Mouse (Mus musculus) hindbrain, embryonic 13.5 days (tissue): ENCODE measurements around the gene Otogl. TPM values are rescaled to one million over a fixed set of nuclear protein-coding genes. Genes with fewer than 3 reads are reported as not detected.

ENCODE experiments used
- ATAC-seq: fragments of 200-750 bp; cut with Nextera tagmentation; 2 replicates; pipeline ENCODE4 v1.8.0; 2017; ENCODE audit warnings: moderate TSS enrichment; ENCODE audit not compliant: low FRiP score
- H3K27ac ChIP-seq: fragments of 300-500 bp; sonication (generic); 2 replicates; pipeline ENCODE4 v1.5.1; 2015; ENCODE audit warnings: inconsistent platforms, mild to moderate bottlenecking, moderate library complexity
- H3K27me3 ChIP-seq: fragments of 300-500 bp; sonication (generic); 2 replicates; pipeline ENCODE4 v1.6.1; 2015; ENCODE audit warnings: mild to moderate bottlenecking, inconsistent platforms
- H3K36me3 ChIP-seq: fragments of 300-500 bp; sonication (generic); 2 replicates; pipeline ENCODE4 v1.6.1; 2015; ENCODE audit warnings: mild to moderate bottlenecking, inconsistent platforms
- H3K4me1 ChIP-seq: fragments of 300-500 bp; sonication (generic); replicated peaks from 2 replicates; pipeline ENCODE4 v1.6.1; 2015; ENCODE audit warnings: inconsistent platforms
- H3K4me2 ChIP-seq: fragments of 300-500 bp; sonication (generic); 2 replicates; pipeline ENCODE4 v1.6.1; 2015; ENCODE audit warnings: inconsistent platforms, mild to moderate bottlenecking, moderate library complexity
- H3K4me3 ChIP-seq: fragments of 300-500 bp; sonication (generic); 2 replicates; pipeline ENCODE4 v1.5.1; 2015; ENCODE audit warnings: mild to moderate bottlenecking, inconsistent platforms
- H3K9ac ChIP-seq: fragments of 300-500 bp; sonication (generic); 2 replicates; pipeline ENCODE4 v1.6.1; 2015; ENCODE audit warnings: mild to moderate bottlenecking, inconsistent platforms
- H3K9me3 ChIP-seq: fragments of 300-500 bp; sonication (generic); 2 replicates; pipeline ENCODE4 v1.6.1; 2016; ENCODE audit warnings: inconsistent platforms
- WGBS: fragments of 180-500 bp; shearing (Covaris S2); methylation state at CpG from one replicate; pipeline ENCODE4 v1.1.7; 2015; 5-methylcytosine and 5-hydroxymethylcytosine counted together
- polyA plus RNA-seq: library from polyadenylated mRNA; unstranded; fragments of >200 nt; fragmentation: Nextera tagmentation; extraction: Ambion mirVana; gene quantifications from 2 replicates; pipeline ENCODE4 v1.2.1, GENCODE M21; 2015

Gene Otogl
- polyA plus RNA-seq, 1 experiment from 2014 or later: 0.03 TPM

DNA sequence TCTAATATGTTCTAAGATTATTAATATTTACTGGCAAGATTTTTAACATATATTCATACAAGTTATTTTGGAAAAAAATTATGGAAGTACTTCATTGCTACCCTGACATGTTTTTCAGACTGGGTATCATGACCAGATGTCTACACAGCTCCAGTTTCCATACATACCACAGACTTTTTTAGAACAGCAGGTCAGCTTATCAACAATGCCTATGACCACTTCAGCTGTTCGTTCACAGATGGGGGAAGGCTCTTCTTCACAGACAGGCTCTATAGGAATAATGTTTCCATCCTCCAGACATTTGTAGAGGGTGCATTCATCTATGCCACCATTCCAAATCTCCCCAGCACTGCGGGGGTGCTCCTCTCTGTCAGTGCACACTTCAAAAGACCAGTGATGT lies 132.4 kb downstream of the Otogl start:
- H3K4me2 ChIP-seq: no peak overlapping the region
- H3K4me3 ChIP-seq: no peak overlapping the region
- ATAC-seq: no peak
- 79% methylated on average over 2 of the region's 2 CpGs for WGBS
- no peak overlapping the region for H3K9ac ChIP-seq
- no peaks in the 10 kb centered on the region for H3K27me3 ChIP-seq
- no peaks in the 10 kb centered on the region for H3K36me3 ChIP-seq
- H3K4me1 ChIP-seq: no peaks in the 10 kb centered on the region
- no peak overlapping the region for H3K27ac ChIP-seq
- no peaks in the 10 kb centered on the region for H3K9me3 ChIP-seq

GRCm38 (mm10) chr10:107759624-107760023 lies 152.3 kb downstream of the Otogl start:
- 50% methylated on average over 1 of the region's 1 CpGs for WGBS
- no peaks in the 10 kb centered on the region for H3K27me3 ChIP-seq
- no peak for ATAC-seq

GRCm38 (mm10) chr10:107753471-107753870 lies 158.5 kb downstream of the Otogl start:
- Histone ChIP-seq H3K4me2 (no peak overlapping the region), H3K9ac (no peak overlapping the region), H3K4me1 (peaks cover 9% of the 10 kb centered on the region), H3K36me3 (no peaks in the 10 kb centered on the region), H3K27ac (no peak overlapping the region), H3K27me3 (no peaks in the 10 kb centered on the region), H3K4me3 (no peak overlapping the region), H3K9me3 (no peaks in the 10 kb centered on the region)
- ATAC-seq: no peak
- 92% methylated on average over 3 of the region's 3 CpGs for WGBS

More at GRCm38 (mm10) chr10:107759624-107760023, 152.3 kb downstream of the Otogl start:
- no peaks in the 10 kb centered on the region for H3K9me3 ChIP-seq
- H3K9ac ChIP-seq: no peak overlapping the region
- H3K4me3 ChIP-seq: no peak overlapping the region
- no peaks in the 10 kb centered on the region for H3K36me3 ChIP-seq
- no peak overlapping the region for H3K4me2 ChIP-seq
- no peak overlapping the region for H3K27ac ChIP-seq
- H3K4me1 ChIP-seq: no peaks in the 10 kb centered on the region

- H3K27me3 ChIP-seq: no peaks in the 10 kb centered on the region
- peaks cover 9% of the 10 kb centered on the region for H3K4me1 ChIP-seq
- WGBS: 26% methylated on average over 14 of the region's 15 CpGs
- no peaks in the 10 kb centered on the region for H3K36me3 ChIP-seq
- H3K4me2 ChIP-seq: peak overlapping the region; percentile 43
- H3K4me3 ChIP-seq: peak overlapping the region; percentile 7; the same call in 1 of the 2 replicates
- ATAC-seq: peak; percentile 85
- no peak overlapping the region for H3K9ac ChIP-seq
- H3K27ac ChIP-seq: no peak overlapping the region
- H3K9me3 ChIP-seq: no peaks in the 10 kb centered on the region
Measured at GRCm38 (mm10) chr10:107752351-107753143, 159.4 kb downstream of the Otogl start.

- Histone ChIP-seq H3K9me3 (no peaks in the 10 kb centered on the region), H3K4me3 (peak overlapping the region; percentile 7; the same call in 1 of the 2 replicates), H3K27me3 (no peaks in the 10 kb centered on the region), H3K4me2 (peak overlapping the region; percentile 43), H3K4me1 (peaks cover 9% of the 10 kb centered on the region), H3K27ac (no peak overlapping the region), H3K36me3 (no peaks in the 10 kb centered on the region), H3K9ac (no peak overlapping the region)
- peak; percentile 8; the same call in 1 of the 2 replicates for ATAC-seq
- 33% methylated on average over 6 of the region's 6 CpGs for WGBS
Measured at GRCm38 (mm10) chr10:107751944-107752343, 160.0 kb downstream of the Otogl start.

- no peak overlapping the region for H3K27ac ChIP-seq
- no peak; the same call in 1 of the 2 replicates for ATAC-seq
Measured at GRCm38 (mm10) chr10:107747566-107747965, 164.4 kb downstream of the Otogl start.

DNA sequence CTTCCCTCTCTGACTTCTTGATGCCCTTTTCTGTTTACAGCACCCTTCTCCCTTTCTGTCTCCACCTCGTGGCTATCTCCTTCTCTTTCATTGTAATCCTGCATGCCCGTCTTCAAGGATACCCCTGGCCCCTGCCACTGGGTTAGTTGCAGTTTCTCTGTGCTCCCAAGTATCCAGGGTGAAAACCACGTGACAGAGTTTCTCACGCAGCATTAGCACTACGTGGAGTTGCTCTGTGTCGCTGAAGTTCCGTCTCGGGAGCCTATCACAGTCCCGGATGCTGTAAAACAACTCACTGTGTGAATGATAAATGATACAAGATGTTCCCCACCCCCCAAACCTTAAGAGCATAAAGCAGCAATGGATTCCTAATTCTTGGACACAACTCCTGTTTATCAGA lies 165.2 kb downstream of the Otogl start:
- Histone ChIP-seq H3K9me3 (no peaks in the 10 kb centered on the region), H3K4me2 (peak overlapping the region; percentile 32), H3K4me3 (no peak overlapping the region), H3K27ac (no peak overlapping the region), H3K27me3 (no peaks in the 10 kb centered on the region), H3K9ac (no peak overlapping the region; the same call in 1 of the 2 replicates), H3K4me1 (no peaks in the 10 kb centered on the region), H3K36me3 (no peaks in the 10 kb centered on the region)
- whole genome bisulfite sequencing: 27% methylated on average over 9 of the region's 9 CpGs
- no peak for ATAC-seq

More at GRCm38 (mm10) chr10:107747566-107747965, 164.4 kb downstream of the Otogl start:
- Histone ChIP-seq H3K9me3 (no peaks in the 10 kb centered on the region), H3K36me3 (no peaks in the 10 kb centered on the region), H3K9ac (no peak overlapping the region), H3K4me1 (peaks cover 7% of the 10 kb centered on the region), H3K4me3 (no peak overlapping the region), H3K27me3 (no peaks in the 10 kb centered on the region), H3K4me2 (no peak overlapping the region)
- 19% methylated on average over 5 of the region's 5 CpGs for WGBS

DNA sequence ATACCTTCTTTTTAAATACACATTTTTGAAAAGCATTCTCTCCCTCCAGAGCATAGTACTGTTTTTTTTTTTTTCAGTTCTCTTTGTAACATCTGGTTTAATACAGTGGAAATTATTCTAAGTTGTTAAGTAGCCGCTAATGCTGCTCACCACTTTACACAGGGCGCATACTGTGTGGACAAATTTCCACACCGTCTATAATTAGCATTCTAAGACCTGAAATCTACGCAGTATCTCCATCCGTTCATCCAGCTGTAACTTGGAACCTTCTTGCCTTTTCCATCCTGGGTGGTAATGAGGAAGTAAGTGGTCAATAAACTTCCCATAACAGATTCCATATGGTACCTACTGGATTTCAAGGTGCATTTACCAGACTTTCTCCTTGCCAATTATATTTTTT lies 172.1 kb downstream of the Otogl start:
- no peaks in the 10 kb centered on the region for H3K4me1 ChIP-seq
- no peaks in the 10 kb centered on the region for H3K9me3 ChIP-seq
- no peak for ATAC-seq
- H3K4me2 ChIP-seq: no peak overlapping the region
- 81% methylated on average over 5 of the region's 5 CpGs for WGBS
- H3K9ac ChIP-seq: no peak overlapping the region
- H3K36me3 ChIP-seq: no peaks in the 10 kb centered on the region
- no peaks in the 10 kb centered on the region for H3K27me3 ChIP-seq
- H3K27ac ChIP-seq: no peak overlapping the region
- H3K4me3 ChIP-seq: no peak overlapping the region

DNA sequence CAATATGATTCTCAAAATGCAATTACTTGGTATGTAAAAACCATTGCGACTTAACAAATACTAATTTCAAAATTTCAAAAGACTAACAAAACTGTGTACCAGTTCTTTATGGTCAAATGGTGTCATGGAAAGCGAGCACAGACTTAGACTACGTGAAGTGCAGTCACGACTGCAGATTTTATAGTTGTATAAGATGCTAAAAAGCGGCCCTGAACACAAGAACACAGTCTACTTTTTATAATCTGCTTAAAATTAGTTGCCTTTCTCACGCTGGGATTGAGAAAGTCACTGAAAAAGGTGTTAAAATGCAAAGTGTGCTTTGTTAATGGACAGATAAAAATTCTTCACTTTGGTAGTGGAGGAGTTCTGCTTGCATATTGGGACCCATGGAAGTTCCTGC lies 174.2 kb downstream of the Otogl start:
- Histone ChIP-seq H3K27ac (no peak overlapping the region), H3K4me2 (no peak overlapping the region), H3K27me3 (no peaks in the 10 kb centered on the region), H3K9ac (no peak overlapping the region), H3K36me3 (no peaks in the 10 kb centered on the region), H3K4me3 (no peak overlapping the region), H3K9me3 (no peaks in the 10 kb centered on the region), H3K4me1 (no peaks in the 10 kb centered on the region)
- ATAC-seq: no peak
- WGBS: 88% methylated on average over 6 of the region's 6 CpGs

- no peak overlapping the region for H3K4me3 ChIP-seq
- WGBS: 68% methylated on average over 7 of the region's 7 CpGs
- H3K9me3 ChIP-seq: no peaks in the 10 kb centered on the region
- H3K4me2 ChIP-seq: no peak overlapping the region
- no peaks in the 10 kb centered on the region for H3K36me3 ChIP-seq
- H3K4me1 ChIP-seq: no peaks in the 10 kb centered on the region
- no peak overlapping the region for H3K27ac ChIP-seq
- H3K9ac ChIP-seq: no peak overlapping the region
- no peak for ATAC-seq
- H3K27me3 ChIP-seq: no peaks in the 10 kb centered on the region
Measured at GRCm38 (mm10) chr10:107735448-107735847, 176.5 kb downstream of the Otogl start.

DNA sequence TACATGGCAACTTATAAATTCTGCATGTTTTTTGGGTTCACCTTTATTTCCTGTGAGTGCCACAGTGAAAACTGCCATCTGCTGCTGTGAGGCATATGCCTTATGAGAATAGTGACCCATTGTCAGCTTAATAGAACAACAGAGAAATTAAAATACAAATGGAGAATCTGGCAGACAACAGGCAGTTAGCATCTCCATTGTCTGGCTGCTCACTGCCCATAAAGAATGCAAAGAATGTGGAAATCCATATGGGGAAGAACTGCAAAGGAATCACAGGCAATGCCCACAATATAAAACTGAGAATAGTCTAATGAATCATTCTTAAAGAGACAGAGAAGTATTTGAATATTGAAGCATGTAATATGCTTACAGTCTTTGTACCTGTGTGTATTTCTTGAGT lies 177.6 kb downstream of the Otogl start:
- Histone ChIP-seq H3K4me3 (no peak overlapping the region), H3K36me3 (no peaks in the 10 kb centered on the region), H3K4me2 (no peak overlapping the region), H3K9me3 (no peaks in the 10 kb centered on the region), H3K27me3 (no peaks in the 10 kb centered on the region), H3K4me1 (no peaks in the 10 kb centered on the region), H3K27ac (no peak overlapping the region), H3K9ac (no peak overlapping the region)
- no peak for ATAC-seq

GRCm38 (mm10) chr10:107725631-107726030 lies 186.3 kb downstream of the Otogl start:
- no peak overlapping the region for H3K9ac ChIP-seq
- H3K36me3 ChIP-seq: no peaks in the 10 kb centered on the region
- no peaks in the 10 kb centered on the region for H3K4me1 ChIP-seq
- no peak for ATAC-seq
- H3K9me3 ChIP-seq: no peaks in the 10 kb centered on the region
- H3K4me2 ChIP-seq: no peak overlapping the region
- WGBS: 65% methylated on average over 7 of the region's 7 CpGs
- H3K4me3 ChIP-seq: no peak overlapping the region
- H3K27me3 ChIP-seq: no peaks in the 10 kb centered on the region
- no peak overlapping the region for H3K27ac ChIP-seq

GRCm38 (mm10) chr10:107719806-107720205 lies 192.1 kb downstream of the Otogl start, which contains the start of gene Ptprq:
TSS of gene Ptprq (minus strand) at chr10:107720051.
- ATAC-seq: no peak
- Histone ChIP-seq H3K27ac (no peak within 1 kb of the TSS), H3K9me3 (no peaks in the 10 kb centered on the region), H3K27me3 (no peaks in the 10 kb centered on the region), H3K4me2 (no peak within 1 kb of the TSS), H3K4me3 (no peak within 1 kb of the TSS), H3K9ac (no peak within 1 kb of the TSS), H3K36me3 (no peaks in the 10 kb centered on the region), H3K4me1 (no peaks in the 10 kb centered on the region)
- 42% methylated on average over 1 of the region's 1 CpGs for WGBS
